Mouse (Mus musculus) stomach, postnatal 0 days (tissue): ENCODE measurements at regions not wholly inside any gene's neighbourhood (a gene's known extent, or its start where the extent isn't known, plus 50 kb on each side); places are given as distances from the start of the nearest gene placed in this dataset.

Experiments
- ATAC-seq: fragments of 200-750 bp; cut with Nextera tagmentation; 2 replicates; pipeline ENCODE4 v1.8.0; 2017; ENCODE audit not compliant: low FRiP score, low TSS enrichment
- DNase-seq: peaks from one replicate; pipeline ENCODE4 v3.0.0-alpha.2; 2016; ENCODE audit warnings: low spot score
- H3K27ac ChIP-seq: fragments of 300-500 bp; sonication (generic); replicated peaks from 2 replicates; pipeline ENCODE4 v1.5.1; 2014; ENCODE audit warnings: mild to moderate bottlenecking, control low read depth
- H3K27me3 ChIP-seq: fragments of 300-500 bp; sonication (generic); 2 replicates; pipeline ENCODE4 v1.6.1; 2014; ENCODE audit warnings: low read length; ENCODE audit not compliant: control insufficient read depth, insufficient read depth
- H3K36me3 ChIP-seq: fragments of 300-500 bp; sonication (generic); 2 replicates; pipeline ENCODE4 v1.6.1; 2014; ENCODE audit warnings: low read length, mixed read lengths; ENCODE audit not compliant: control insufficient read depth, insufficient read depth
- H3K4me1 ChIP-seq: fragments of 300-500 bp; sonication (generic); replicated peaks from 2 replicates; pipeline ENCODE4 v1.6.1; 2014; ENCODE audit warnings: antibody characterized with exemption; ENCODE audit not compliant: control insufficient read depth, insufficient read depth
- H3K4me2 ChIP-seq: fragments of 300-500 bp; sonication (generic); replicated peaks from 2 replicates; pipeline ENCODE4 v1.6.1; 2014; ENCODE audit warnings: low read depth, mild to moderate bottlenecking, control low read depth, moderate library complexity
- H3K4me3 ChIP-seq: fragments of 300-500 bp; sonication (generic); 2 replicates; pipeline ENCODE4 v1.5.1; 2014; ENCODE audit warnings: low read depth, low read length, control low read depth
- H3K9ac ChIP-seq: fragments of 300-500 bp; sonication (generic); 2 replicates; pipeline ENCODE4 v1.6.1; 2014; ENCODE audit warnings: mild to moderate bottlenecking, low read length, control low read depth, mixed read lengths
- H3K9me3 ChIP-seq: fragments of 300-500 bp; sonication (generic); 2 replicates; pipeline ENCODE4 v1.6.1; 2016; ENCODE audit warnings: low read length; ENCODE audit not compliant: control insufficient read depth
- CTCF ChIP-seq: IDR thresholded peaks from 2 replicates; pipeline ENCODE4 v1.5.1; 2016; ENCODE audit warnings: antibody characterized with exemption, low read depth, mild to moderate bottlenecking, moderate library complexity
- EP300 ChIP-seq: optimal IDR thresholded peaks from 2 replicates; pipeline ENCODE3; 2016; ENCODE audit warnings: antibody characterized with exemption
- WGBS: fragments of 180-500 bp; shearing (Covaris S2); extraction: QIAGEN DNeasy Blood & Tissue Kit; methylation state at CpG from one replicate; pipeline ENCODE4 v1.1.7; 2014; 5-methylcytosine and 5-hydroxymethylcytosine counted together

GRCm38 (mm10) chr1:151059546-151060136 lies 66.4 kb upstream of the Hmcn1 start:
- 73% methylated on average over 4 of the region's 4 CpGs for WGBS
- Histone ChIP-seq H3K4me1 (no peaks in the 10 kb centered on the region), H3K9ac (no peak overlapping the region), H3K27me3 (no peaks in the 10 kb centered on the region), H3K9me3 (no peaks in the 10 kb centered on the region), H3K27ac (no peak overlapping the region), H3K36me3 (no peaks in the 10 kb centered on the region), H3K4me3 (no peak overlapping the region), H3K4me2 (no peak overlapping the region)
- no peak for ATAC-seq
- TF ChIP-seq EP300 (no peak), CTCF (no peak)
- no peak for DNase-seq

GRCm38 (mm10) chr1:151065090-151065567 lies 71.9 kb upstream of the Hmcn1 start:
- 71% methylated on average over 9 of the region's 9 CpGs for WGBS
- Histone ChIP-seq H3K4me1 (no peaks in the 10 kb centered on the region), H3K9me3 (no peaks in the 10 kb centered on the region), H3K4me3 (no peak overlapping the region), H3K27ac (no peak overlapping the region), H3K27me3 (no peaks in the 10 kb centered on the region), H3K4me2 (no peak overlapping the region), H3K9ac (no peak overlapping the region), H3K36me3 (no peaks in the 10 kb centered on the region)
- ATAC-seq = no peak
- TF ChIP-seq CTCF = peak; percentile 46
- TF ChIP-seq EP300 = no peak
- no peak for DNase-seq

- no peak for ATAC-seq
- WGBS = 69% methylated on average over 15 of the region's 15 CpGs
These were observed 73.3 kb upstream of the Hmcn1 start for GRCm38 (mm10) chr1:151066379-151067128.

GRCm38 (mm10) chr1:151074508-151075314 lies 81.5 kb upstream of the Hmcn1 start:
- Histone ChIP-seq H3K9me3 (no peaks in the 10 kb centered on the region), H3K27ac (no peak overlapping the region), H3K9ac (no peak overlapping the region), H3K4me2 (no peak overlapping the region), H3K4me3 (no peak overlapping the region), H3K4me1 (no peaks in the 10 kb centered on the region), H3K36me3 (no peaks in the 10 kb centered on the region), H3K27me3 (no peaks in the 10 kb centered on the region)
- ATAC-seq (no peak), DNase-seq (no peak)
- WGBS = 83% methylated on average over 16 of the region's 16 CpGs
- TF ChIP-seq EP300 (no peak), CTCF (no peak)

More at GRCm38 (mm10) chr1:151066379-151067128, 73.3 kb upstream of the Hmcn1 start:
- Histone ChIP-seq H3K36me3 (no peaks in the 10 kb centered on the region), H3K4me1 (no peaks in the 10 kb centered on the region), H3K27me3 (no peaks in the 10 kb centered on the region), H3K4me2 (no peak overlapping the region), H3K9ac (no peak overlapping the region), H3K27ac (no peak overlapping the region), H3K4me3 (no peak overlapping the region), H3K9me3 (no peaks in the 10 kb centered on the region)
- no peak for DNase-seq
- TF ChIP-seq CTCF = peak; percentile 24; the same call in 1 of the 2 replicates
- no peak for TF ChIP-seq EP300

- 78% methylated on average over 6 of the region's 6 CpGs for WGBS
- H3K36me3 ChIP-seq = no peaks in the 10 kb centered on the region
- TF ChIP-seq CTCF = no peak
- TF ChIP-seq EP300 = no peak
- no peaks in the 10 kb centered on the region for H3K27me3 ChIP-seq
- no peak for ATAC-seq
- H3K9me3 ChIP-seq = no peaks in the 10 kb centered on the region
- no peak overlapping the region for H3K27ac ChIP-seq
- H3K9ac ChIP-seq = no peak overlapping the region
- H3K4me3 ChIP-seq = no peak overlapping the region
- DNase-seq = no peak
- no peak overlapping the region for H3K4me2 ChIP-seq
- H3K4me1 ChIP-seq = no peaks in the 10 kb centered on the region
These were observed 82.3 kb upstream of the Hmcn1 start for GRCm38 (mm10) chr1:151075541-151075940.
